Mouse (Mus musculus): ENCODE measurements around the gene Irak3. TPM values are rescaled to one million over a fixed set of nuclear protein-coding genes. Genes with fewer than 3 reads are reported as not detected.

The Irak3 gene
- total RNA-seq, 2 experiments from 2014 or later, result 3.3 to 3.5 TPM

GRCm38 (mm10) chr10:120163490-120163889, 38.4 kb downstream of the Irak3 start:
- DNase-seq, result peak in 1 of 2 experiments; percentile 37

- DNase-seq, result no peak
These were observed 39.1 kb downstream of the Irak3 start for GRCm38 (mm10) chr10:120162840-120163239.

- DNase-seq, result no peak
These were observed 41.4 kb downstream of the Irak3 start for GRCm38 (mm10) chr10:120160533-120160932.

GRCm38 (mm10) chr10:120153911-120154310, 48.0 kb downstream of the Irak3 start:
- DNase-seq, result no peak

GRCm38 (mm10) chr10:120151672-120152071, 50.3 kb downstream of the Irak3 start:
- no peak for DNase-seq

- no peak for DNase-seq
These were observed 60.9 kb downstream of the Irak3 start for GRCm38 (mm10) chr10:120140916-120141516.

GRCm38 (mm10) chr10:120140193-120140592, 61.7 kb downstream of the Irak3 start:
- no peak for DNase-seq

GRCm38 (mm10) chr10:120136020-120136562, 65.8 kb downstream of the Irak3 start:
- DNase-seq, result no peak

- DNase-seq, result no peak
These were observed 68.2 kb downstream of the Irak3 start for GRCm38 (mm10) chr10:120133697-120134096.

GRCm38 (mm10) chr10:120130621-120131020, 71.3 kb downstream of the Irak3 start:
- DNase-seq, result peak; percentile 13 to 47

- no peak for DNase-seq
These were observed 73.2 kb downstream of the Irak3 start for GRCm38 (mm10) chr10:120128601-120129277.

GRCm38 (mm10) chr10:120125465-120125857, 76.5 kb downstream of the Irak3 start:
- no peak for DNase-seq

- DNase-seq, result peak; percentile 85 to 94
These were observed 77.0 kb downstream of the Irak3 start for GRCm38 (mm10) chr10:120124801-120125464.

GRCm38 (mm10) chr10:120123721-120124120, 78.2 kb downstream of the Irak3 start:
- DNase-seq, result no peak

- DNase-seq, result no peak
These were observed 86.7 kb downstream of the Irak3 start for GRCm38 (mm10) chr10:120115249-120115648.

- DNase-seq, result no peak
These were observed 87.4 kb downstream of the Irak3 start for GRCm38 (mm10) chr10:120114493-120114892.

GRCm38 (mm10) chr10:120113980-120114379, 88.0 kb downstream of the Irak3 start:
- DNase-seq, result no peak

GRCm38 (mm10) chr10:120113482-120113881, 88.4 kb downstream of the Irak3 start:
- DNase-seq, result peak in 1 of 2 experiments; percentile 17

- DNase-seq, result peak; percentile 99 to 100
These were observed 89.2 kb downstream of the Irak3 start, which contains the start of gene Helb for GRCm38 (mm10) chr10:120112507-120113396. Gene Helb, minus strand, starts transcription at chr10:120112987.

- DNase-seq, result peak in 1 of 2 experiments; percentile 9
These were observed 90.1 kb downstream of the Irak3 start for GRCm38 (mm10) chr10:120111691-120112319.

- DNase-seq, result no peak
These were observed 101.1 kb downstream of the Irak3 start for GRCm38 (mm10) chr10:120100806-120101205.
